Mouse (Mus musculus): ENCODE data around the gene Cenpp. TPM values are rescaled to one million over a fixed set of nuclear protein-coding genes. Genes with fewer than 3 reads are reported as not detected.

The Cenpp gene
- 1 to 10 TPM in 1 of 2 experiments, under 1 TPM in 1; 0.98 to 1.0 TPM for total RNA-seq (2023)

GRCm38 (mm10) chr13:49652481-49653179, at the start of gene Cenpp, which contains the start of gene Nol8:
TSS of gene Cenpp (minus strand) at chr13:49652785.
TSS of gene Nol8 (plus strand) at chr13:49653078.

GRCm38 (mm10) chr13:49681351-49682232, 29.0 kb upstream of the Cenpp start, which contains the start of gene Iars:
TSS of gene Iars (plus strand) at chr13:49682100.

GRCm38 (mm10) chr13:49607714-49608113, 44.9 kb downstream of the Cenpp start, which contains the start of gene Ogn:
TSS of gene Ogn (plus strand) at chr13:49608046.

DNA sequence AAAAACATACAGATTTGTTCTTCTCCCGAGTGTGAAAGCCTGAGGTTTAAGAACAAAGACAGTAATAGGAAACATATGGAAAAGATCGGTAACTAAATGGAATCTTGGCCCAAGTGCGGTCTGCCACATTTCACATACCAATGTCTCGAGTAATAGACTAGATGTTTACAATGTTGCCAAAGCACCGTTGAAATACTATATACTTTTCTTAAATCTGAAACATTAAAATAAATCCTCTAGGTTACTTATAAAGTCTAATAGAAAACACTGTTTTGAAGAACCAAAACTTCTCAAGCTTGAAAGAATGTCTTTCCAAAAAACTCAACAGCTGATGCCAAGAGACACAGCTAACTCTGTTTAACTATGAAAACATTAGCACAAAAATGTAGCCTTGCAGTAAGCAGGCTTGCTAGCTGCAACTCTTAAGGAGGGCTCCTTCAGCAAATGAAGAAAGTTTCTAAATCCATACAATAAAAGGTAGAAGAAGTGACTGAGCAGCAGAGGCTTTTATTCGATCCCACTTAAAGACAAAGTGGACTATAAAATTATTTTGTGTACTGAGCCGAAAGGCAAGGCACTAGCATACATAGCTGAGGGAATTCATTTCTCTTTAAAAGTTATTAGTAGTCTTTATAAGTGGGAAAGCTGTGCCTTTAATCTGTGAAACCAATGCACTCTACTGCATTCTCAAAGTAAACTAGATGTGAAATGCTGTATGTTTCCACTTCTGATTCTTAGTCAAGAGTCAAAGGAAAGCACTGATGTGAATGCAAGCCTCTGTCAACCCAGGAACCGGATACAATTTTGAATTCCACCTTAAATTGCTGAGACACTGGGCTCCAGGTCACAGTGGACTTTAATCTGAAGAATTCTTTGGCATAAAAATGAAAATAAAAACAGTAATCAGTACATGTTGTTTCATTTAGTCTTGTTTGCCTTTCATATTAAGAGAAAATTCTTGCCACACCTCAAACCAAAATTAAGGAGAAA, 70.7 kb downstream of the Cenpp start, which contains the start of gene Omd:
Gene Omd (plus strand): TSS at position 922 of the 990 bp plus-strand sequence.

GRCm38 (mm10) chr13:49544279-49544678, 108.3 kb downstream of the Cenpp start, which contains the start of gene Aspn:
TSS of gene Aspn (plus strand) at chr13:49544443.

DNA sequence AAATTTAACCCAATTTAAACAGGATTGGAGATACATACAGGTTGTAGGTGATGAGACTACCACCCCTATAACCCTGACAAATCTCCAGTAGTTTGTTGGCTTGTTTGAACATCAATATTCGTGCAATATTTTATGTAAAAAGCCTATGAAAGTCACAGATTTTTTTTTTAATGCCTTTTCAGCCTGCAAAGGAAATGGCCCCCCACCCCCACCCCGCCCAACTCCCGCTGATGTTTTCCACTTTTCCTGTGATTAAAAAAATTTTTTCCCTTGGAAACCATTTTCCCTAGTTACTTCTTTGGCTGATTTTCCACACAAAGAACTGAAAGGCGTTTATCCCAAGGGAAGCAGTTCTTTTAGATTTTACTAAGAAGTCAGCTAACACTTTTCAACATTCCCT, 148.1 kb downstream of the Cenpp start, which contains the start of gene Ecm2:
Gene Ecm2 (plus strand): TSS at position 301 of the 400 bp plus-strand sequence.

DNA sequence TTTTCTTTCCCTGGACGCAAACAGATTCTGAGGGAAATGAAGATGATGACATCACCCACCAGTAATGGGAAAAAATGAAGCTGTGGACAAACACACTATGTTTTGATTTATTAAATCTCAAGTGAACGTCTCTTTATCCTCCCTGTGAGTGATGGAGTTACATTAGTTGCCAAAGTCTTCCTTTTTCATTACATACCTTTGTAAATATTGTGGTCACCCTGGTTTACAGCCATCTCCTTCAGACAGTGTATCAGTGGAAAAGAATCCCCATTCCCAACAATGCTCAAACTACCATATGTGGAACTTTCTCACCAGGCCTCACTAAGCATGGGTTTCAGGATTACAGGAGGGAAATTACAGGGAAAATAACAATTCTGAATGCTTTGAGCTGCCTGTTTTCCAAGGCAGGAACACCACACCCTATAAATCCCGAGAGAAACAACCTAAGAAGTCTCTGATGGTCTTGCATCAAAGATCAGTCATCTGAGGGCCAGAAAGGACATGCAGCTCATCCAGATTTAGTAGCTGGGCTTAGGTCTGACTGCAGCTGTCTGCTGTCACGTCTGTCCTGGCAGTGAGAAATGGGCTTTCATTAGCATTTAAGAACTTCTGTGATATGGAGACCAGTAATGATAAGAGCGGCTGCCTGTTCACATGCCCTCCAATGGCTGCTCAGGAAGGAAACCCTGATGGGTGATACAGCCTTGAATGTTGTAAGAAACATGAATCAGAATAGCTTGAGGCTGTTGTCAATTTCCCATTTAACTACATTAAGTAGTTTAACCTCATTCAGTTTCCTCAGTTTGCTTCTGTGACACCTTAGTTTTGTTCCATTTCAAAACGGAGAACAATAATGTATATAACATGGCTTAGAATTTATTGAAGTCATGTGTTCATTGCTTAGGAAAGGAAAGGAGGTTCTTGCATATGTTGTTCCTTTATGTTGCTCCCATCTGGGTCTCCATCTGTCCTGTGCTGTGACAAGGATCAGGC, 159.9 kb downstream of the Cenpp start, which contains the start of gene Tes3-ps:
Gene Tes3-ps (plus strand): TSS at position 943 of the 993 bp plus-strand sequence.

DNA sequence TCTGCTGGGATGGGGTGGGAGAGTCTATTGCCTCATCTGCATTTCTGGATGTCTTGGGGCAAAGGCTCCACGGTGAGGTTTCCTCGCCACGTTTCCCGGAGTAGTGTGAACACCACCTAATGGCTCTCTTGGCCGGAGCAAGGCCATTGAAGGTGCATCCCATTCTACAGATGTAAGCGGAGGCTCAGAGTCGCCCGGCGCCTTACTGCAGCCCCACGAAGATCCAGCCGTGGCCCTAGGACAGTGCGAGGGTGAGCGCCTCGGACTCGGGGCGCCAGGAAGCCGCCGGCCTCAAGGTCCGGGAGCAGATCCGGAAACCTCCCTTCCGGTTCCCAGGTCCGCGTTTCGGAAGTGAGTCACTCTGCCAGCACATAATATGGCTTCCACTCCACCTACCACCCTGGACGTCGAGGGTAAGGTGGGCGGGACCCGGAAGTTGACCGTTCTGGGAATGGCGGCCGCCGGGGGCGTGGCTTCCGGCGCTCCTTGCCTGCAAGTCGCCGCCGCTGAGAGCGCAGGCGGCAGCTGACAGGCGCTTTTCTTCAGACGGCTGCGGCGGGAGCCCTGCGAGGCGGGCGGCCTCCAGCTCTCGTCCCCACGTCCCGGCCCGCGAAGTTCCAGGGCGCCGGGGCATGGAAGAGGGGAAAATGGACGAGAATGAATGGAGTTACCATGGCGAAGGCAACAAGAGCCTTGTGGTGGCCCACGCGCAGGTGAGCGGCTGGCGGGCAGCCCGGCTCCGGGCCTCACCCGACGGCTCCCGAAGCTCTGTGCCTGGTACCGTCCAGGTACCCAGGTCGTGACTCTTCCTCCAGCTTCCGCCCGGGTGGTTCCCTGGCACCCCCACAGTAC, 231.6 kb downstream of the Cenpp start, which contains the start of gene Ippk:
Gene Ippk (plus strand): TSS at position 496 of the 852 bp plus-strand sequence.

Other genes with a start within 250 kb of the Cenpp start
- gene Ippk, start 231.5 kb downstream of the Cenpp start, total RNA-seq (2023): 1 to 10 TPM; 8.9 to 9.0 TPM
- gene Tes3-ps, start 159.5 kb downstream of the Cenpp start, total RNA-seq (2023): under 1 TPM; 0.55 to 0.68 TPM
- gene Ecm2, start 148.0 kb downstream of the Cenpp start, total RNA-seq (2023): under 1 TPM in 1 of 2 experiments, not detected in 1; 0.09 TPM
- gene Aspn, start 108.3 kb downstream of the Cenpp start, total RNA-seq (2023): not detected
- under 1 TPM in 1 of 2 experiments, not detected in 1; 0.33 TPM for gene Omd, start 70.3 kb downstream of the Cenpp start, total RNA-seq (2023)
- gene Ogn, start 44.7 kb downstream of the Cenpp start, total RNA-seq (2023): not detected
- gene Nol8, start 293 bp upstream of the Cenpp start, total RNA-seq (2023): 10 to 100 TPM; 46.2 to 49.6 TPM
- gene Iars, start 29.3 kb upstream of the Cenpp start, total RNA-seq (2023): 10 to 100 TPM; 83.3 to 96.2 TPM
- gene Gm30302, start 146.2 kb upstream of the Cenpp start, total RNA-seq (2023): not detected

All from B cell, adult 67 days (primary cell).